Mouse (Mus musculus): ENCODE results near the gene Fgfr2. TPM values are rescaled to one million over a fixed set of nuclear protein-coding genes. Genes with fewer than 3 reads are reported as not detected.

Gene Fgfr2
- polyA plus RNA-seq, 1 experiment from 2014 or later: 86.9 TPM

- DNase-seq (ENCODE audit: low spot score) (no peak), ATAC-seq (ENCODE audit: insufficient read depth, low FRiP score, low TSS enrichment) (no peak)
- no peak overlapping the region for H3K27ac ChIP-seq (ENCODE audit: low read depth, low read length)
- H3K4me2 ChIP-seq (ENCODE audit: low read depth): no peak overlapping the region
- no peak overlapping the region for H3K9ac ChIP-seq (ENCODE audit: low read length)
- no peaks in the 10 kb centered on the region for H3K36me3 ChIP-seq (ENCODE audit: control insufficient read depth, insufficient read depth, low read length)
- H3K4me3 ChIP-seq (ENCODE audit: low read depth, low read length): no peak overlapping the region
- WGBS: 79% methylated on average over 10 of the region's 10 CpGs
- no peaks in the 10 kb centered on the region for H3K9me3 ChIP-seq (ENCODE audit: control insufficient read depth, low read length)
- peaks cover 28% of the 10 kb centered on the region for H3K4me1 ChIP-seq (ENCODE audit: control insufficient read depth, insufficient read depth, low read length)
- H3K27me3 ChIP-seq (ENCODE audit: control insufficient read depth, insufficient read depth, low read length): no peaks in the 10 kb centered on the region
Measured at GRCm38 (mm10) chr7:130247831-130248230, 2875.3 kb downstream of the Fgfr2 start.

- no peak overlapping the region for H3K4me3 ChIP-seq (ENCODE audit: low read depth, low read length)
- H3K4me1 ChIP-seq (ENCODE audit: control insufficient read depth, insufficient read depth, low read length): peaks cover 14% of the 10 kb centered on the region
- H3K4me2 ChIP-seq (ENCODE audit: low read depth): no peak overlapping the region
- no peaks in the 10 kb centered on the region for H3K36me3 ChIP-seq (ENCODE audit: control insufficient read depth, insufficient read depth, low read length)
- WGBS: 84% methylated on average over 7 of the region's 7 CpGs
- no peak for ATAC-seq (ENCODE audit: insufficient read depth, low FRiP score, low TSS enrichment)
- H3K27me3 ChIP-seq (ENCODE audit: control insufficient read depth, insufficient read depth, low read length): no peaks in the 10 kb centered on the region
- no peak overlapping the region for H3K9ac ChIP-seq (ENCODE audit: low read length)
- H3K27ac ChIP-seq (ENCODE audit: low read depth, low read length): no peak overlapping the region
- DNase-seq (ENCODE audit: low spot score): no peak
- H3K9me3 ChIP-seq (ENCODE audit: control insufficient read depth, low read length): no peaks in the 10 kb centered on the region
Measured at GRCm38 (mm10) chr7:130246483-130246882, 2876.7 kb downstream of the Fgfr2 start.

- Histone ChIP-seq H3K4me1 (ENCODE audit: control insufficient read depth, insufficient read depth, low read length) (peaks cover 5% of the 10 kb centered on the region; the same call in 1 of the 2 replicates), H3K4me2 (ENCODE audit: low read depth) (no peak overlapping the region), H3K27ac (ENCODE audit: low read depth, low read length) (no peak overlapping the region), H3K9me3 (ENCODE audit: control insufficient read depth, low read length) (no peaks in the 10 kb centered on the region), H3K4me3 (ENCODE audit: low read depth, low read length) (no peak overlapping the region), H3K9ac (ENCODE audit: low read length) (no peak overlapping the region), H3K36me3 (ENCODE audit: control insufficient read depth, insufficient read depth, low read length) (no peaks in the 10 kb centered on the region), H3K27me3 (ENCODE audit: control insufficient read depth, insufficient read depth, low read length) (no peaks in the 10 kb centered on the region)
- no peak for DNase-seq (ENCODE audit: low spot score)
- 79% methylated on average over 7 of the region's 7 CpGs for WGBS
- ATAC-seq (ENCODE audit: insufficient read depth, low FRiP score, low TSS enrichment): no peak
Measured at GRCm38 (mm10) chr7:130244545-130244944, 2878.6 kb downstream of the Fgfr2 start.

GRCm38 (mm10) chr7:130243811-130244210 lies 2879.3 kb downstream of the Fgfr2 start:
- Histone ChIP-seq H3K4me3 (ENCODE audit: low read depth, low read length) (no peak overlapping the region), H3K9ac (ENCODE audit: low read length) (no peak overlapping the region), H3K4me2 (ENCODE audit: low read depth) (no peak overlapping the region), H3K4me1 (ENCODE audit: control insufficient read depth, insufficient read depth, low read length) (peaks cover 5% of the 10 kb centered on the region; the same call in 1 of the 2 replicates), H3K9me3 (ENCODE audit: control insufficient read depth, low read length) (no peaks in the 10 kb centered on the region), H3K27ac (ENCODE audit: low read depth, low read length) (no peak overlapping the region), H3K36me3 (ENCODE audit: control insufficient read depth, insufficient read depth, low read length) (no peaks in the 10 kb centered on the region), H3K27me3 (ENCODE audit: control insufficient read depth, insufficient read depth, low read length) (no peaks in the 10 kb centered on the region)
- DNase-seq (ENCODE audit: low spot score): no peak
- ATAC-seq (ENCODE audit: insufficient read depth, low FRiP score, low TSS enrichment): no peak
- 86% methylated on average over 4 of the region's 4 CpGs for WGBS

GRCm38 (mm10) chr7:130240191-130240590 lies 2883.0 kb downstream of the Fgfr2 start:
- H3K9ac ChIP-seq (ENCODE audit: low read length): no peak overlapping the region
- no peak for ATAC-seq (ENCODE audit: insufficient read depth, low FRiP score, low TSS enrichment)
- no peak overlapping the region for H3K4me2 ChIP-seq (ENCODE audit: low read depth)
- H3K4me3 ChIP-seq (ENCODE audit: low read depth, low read length): no peak overlapping the region
- no peak for DNase-seq (ENCODE audit: low spot score)
- H3K4me1 ChIP-seq (ENCODE audit: control insufficient read depth, insufficient read depth, low read length): peaks cover 7% of the 10 kb centered on the region; the same call in 1 of the 2 replicates
- no peaks in the 10 kb centered on the region for H3K36me3 ChIP-seq (ENCODE audit: control insufficient read depth, insufficient read depth, low read length)
- WGBS: 88% methylated on average over 9 of the region's 9 CpGs
- H3K9me3 ChIP-seq (ENCODE audit: control insufficient read depth, low read length): no peaks in the 10 kb centered on the region
- no peak overlapping the region for H3K27ac ChIP-seq (ENCODE audit: low read depth, low read length)
- H3K27me3 ChIP-seq (ENCODE audit: control insufficient read depth, insufficient read depth, low read length): no peaks in the 10 kb centered on the region

- Histone ChIP-seq H3K4me3 (ENCODE audit: low read depth, low read length) (no peak overlapping the region), H3K4me2 (ENCODE audit: low read depth) (no peak overlapping the region), H3K9me3 (ENCODE audit: control insufficient read depth, low read length) (0 out of 2 replicates have a peak, but pooled peaks cover 2% of the 10 kb centered on the region), H3K27me3 (ENCODE audit: control insufficient read depth, insufficient read depth, low read length) (no peaks in the 10 kb centered on the region), H3K36me3 (ENCODE audit: control insufficient read depth, insufficient read depth, low read length) (0 out of 2 replicates have a peak, but pooled peaks cover 2% of the 10 kb centered on the region), H3K9ac (ENCODE audit: low read length) (no peak overlapping the region), H3K4me1 (ENCODE audit: control insufficient read depth, insufficient read depth, low read length) (peaks cover 7% of the 10 kb centered on the region; the same call in 1 of the 2 replicates), H3K27ac (ENCODE audit: low read depth, low read length) (no peak overlapping the region)
- DNase-seq (ENCODE audit: low spot score) (no peak), ATAC-seq (ENCODE audit: insufficient read depth, low FRiP score, low TSS enrichment) (no peak)
- 81% methylated on average over 5 of the region's 5 CpGs for WGBS
Measured at GRCm38 (mm10) chr7:130237244-130237643, 2885.9 kb downstream of the Fgfr2 start.

GRCm38 (mm10) chr7:130233777-130234176 lies 2889.4 kb downstream of the Fgfr2 start:
- no peak overlapping the region for H3K4me3 ChIP-seq (ENCODE audit: low read depth, low read length)
- ATAC-seq (ENCODE audit: insufficient read depth, low FRiP score, low TSS enrichment): no peak
- peaks cover 15% of the 10 kb centered on the region; the same call in 1 of the 2 replicates for H3K4me1 ChIP-seq (ENCODE audit: control insufficient read depth, insufficient read depth, low read length)
- DNase-seq (ENCODE audit: low spot score): no peak
- WGBS: 23% methylated on average over 7 of the region's 7 CpGs
- no peak overlapping the region for H3K27ac ChIP-seq (ENCODE audit: low read depth, low read length)
- H3K9me3 ChIP-seq (ENCODE audit: control insufficient read depth, low read length): 0 out of 2 replicates have a peak, but pooled peaks cover 2% of the 10 kb centered on the region
- no peaks in the 10 kb centered on the region for H3K27me3 ChIP-seq (ENCODE audit: control insufficient read depth, insufficient read depth, low read length)
- H3K9ac ChIP-seq (ENCODE audit: low read length): no peak overlapping the region
- H3K4me2 ChIP-seq (ENCODE audit: low read depth): no peak overlapping the region
- 0 out of 2 replicates have a peak, but pooled peaks cover 2% of the 10 kb centered on the region for H3K36me3 ChIP-seq (ENCODE audit: control insufficient read depth, insufficient read depth, low read length)

GRCm38 (mm10) chr7:130230034-130230433 lies 2893.1 kb downstream of the Fgfr2 start:
- H3K9ac ChIP-seq (ENCODE audit: low read length): no peak overlapping the region
- no peak overlapping the region for H3K4me3 ChIP-seq (ENCODE audit: low read depth, low read length)
- ATAC-seq (ENCODE audit: insufficient read depth, low FRiP score, low TSS enrichment): no peak
- H3K27me3 ChIP-seq (ENCODE audit: control insufficient read depth, insufficient read depth, low read length): no peaks in the 10 kb centered on the region
- H3K27ac ChIP-seq (ENCODE audit: low read depth, low read length): no peak overlapping the region
- H3K4me2 ChIP-seq (ENCODE audit: low read depth): no peak overlapping the region
- WGBS: 89% methylated on average over 4 of the region's 4 CpGs
- H3K4me1 ChIP-seq (ENCODE audit: control insufficient read depth, insufficient read depth, low read length): peaks cover 18% of the 10 kb centered on the region; the same call in 1 of the 2 replicates
- 0 out of 2 replicates have a peak, but pooled peaks cover 2% of the 10 kb centered on the region for H3K9me3 ChIP-seq (ENCODE audit: control insufficient read depth, low read length)
- no peak for DNase-seq (ENCODE audit: low spot score)
- H3K36me3 ChIP-seq (ENCODE audit: control insufficient read depth, insufficient read depth, low read length): 0 out of 2 replicates have a peak, but pooled peaks cover 2% of the 10 kb centered on the region

GRCm38 (mm10) chr7:130225227-130225626 lies 2897.9 kb downstream of the Fgfr2 start:
- no peak overlapping the region for H3K4me2 ChIP-seq (ENCODE audit: low read depth)
- no peak for DNase-seq (ENCODE audit: low spot score)
- H3K4me1 ChIP-seq (ENCODE audit: control insufficient read depth, insufficient read depth, low read length): peaks cover 9% of the 10 kb centered on the region; the same call in 1 of the 2 replicates
- H3K36me3 ChIP-seq (ENCODE audit: control insufficient read depth, insufficient read depth, low read length): no peaks in the 10 kb centered on the region
- no peaks in the 10 kb centered on the region for H3K9me3 ChIP-seq (ENCODE audit: control insufficient read depth, low read length)
- no peak overlapping the region for H3K4me3 ChIP-seq (ENCODE audit: low read depth, low read length)
- WGBS: 79% methylated on average over 3 of the region's 3 CpGs
- no peaks in the 10 kb centered on the region for H3K27me3 ChIP-seq (ENCODE audit: control insufficient read depth, insufficient read depth, low read length)
- H3K27ac ChIP-seq (ENCODE audit: low read depth, low read length): no peak overlapping the region
- no peak overlapping the region for H3K9ac ChIP-seq (ENCODE audit: low read length)
- no peak for ATAC-seq (ENCODE audit: insufficient read depth, low FRiP score, low TSS enrichment)
